Mouse (Mus musculus): ENCODE results near the gene Rer1. TPM values are rescaled to one million over a fixed set of nuclear protein-coding genes. Genes with fewer than 3 reads are reported as not detected.
A peak's percentile ranks its signal among the peaks of the same experiment; 100 is the strongest.

The Rer1 gene
- polyA plus RNA-seq (2012; rRNA removed): 94.6 and 115 TPM in 2 replicates

DNA sequence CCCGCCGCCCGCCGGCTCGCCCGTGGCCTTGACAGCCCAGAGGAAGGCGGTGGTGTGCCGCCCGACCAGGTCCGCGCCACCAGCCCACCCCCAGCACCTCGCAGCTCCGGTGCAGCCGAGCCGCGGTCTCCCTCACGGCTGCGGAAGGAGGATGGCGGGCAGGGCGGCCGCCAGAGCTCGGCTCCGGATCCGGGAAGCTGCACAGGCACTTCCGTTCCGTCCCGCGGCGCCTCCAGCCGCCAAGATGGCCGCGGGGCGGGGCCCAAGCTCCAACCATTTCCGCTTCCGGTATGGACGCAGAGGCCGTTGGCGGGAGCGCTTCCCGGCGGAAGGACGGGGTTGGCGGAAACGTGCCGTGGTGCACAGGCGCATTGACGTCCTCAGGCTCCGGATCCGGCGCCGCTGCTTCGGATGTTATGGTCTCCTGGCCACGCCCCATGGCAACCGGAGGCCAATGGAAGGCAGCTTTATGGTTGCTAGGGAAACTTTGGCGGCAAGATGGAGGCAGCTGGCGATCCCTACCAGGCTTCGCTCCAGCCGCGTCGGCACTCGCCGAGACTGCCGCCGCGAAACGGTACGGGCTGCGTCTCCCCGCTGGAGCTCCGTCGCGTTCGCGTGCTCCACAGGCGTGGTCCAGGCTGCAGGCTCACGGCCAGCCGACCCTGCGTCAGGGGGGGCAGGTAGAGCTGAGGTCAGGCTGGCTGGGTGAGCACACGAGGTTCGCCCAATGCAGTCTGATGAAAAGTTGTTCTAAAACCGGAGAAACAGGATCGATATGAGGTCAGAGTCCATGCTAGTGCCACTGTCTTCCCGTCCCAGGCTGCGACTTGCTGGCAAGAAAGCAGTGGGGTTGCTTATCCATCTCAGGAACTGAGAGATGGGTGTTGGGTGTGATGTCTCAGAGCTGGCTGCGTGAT lies at the start of gene Rer1, which contains the start of gene Morn1:
Rer1 (minus strand) TSS at position 275 of the 917 bp plus-strand sequence.
Morn1 (plus strand) TSS at position 470 of the 917 bp plus-strand sequence.
- peak; percentile 77 for DNase-seq (ENCODE audit: low read depth)

DNA sequence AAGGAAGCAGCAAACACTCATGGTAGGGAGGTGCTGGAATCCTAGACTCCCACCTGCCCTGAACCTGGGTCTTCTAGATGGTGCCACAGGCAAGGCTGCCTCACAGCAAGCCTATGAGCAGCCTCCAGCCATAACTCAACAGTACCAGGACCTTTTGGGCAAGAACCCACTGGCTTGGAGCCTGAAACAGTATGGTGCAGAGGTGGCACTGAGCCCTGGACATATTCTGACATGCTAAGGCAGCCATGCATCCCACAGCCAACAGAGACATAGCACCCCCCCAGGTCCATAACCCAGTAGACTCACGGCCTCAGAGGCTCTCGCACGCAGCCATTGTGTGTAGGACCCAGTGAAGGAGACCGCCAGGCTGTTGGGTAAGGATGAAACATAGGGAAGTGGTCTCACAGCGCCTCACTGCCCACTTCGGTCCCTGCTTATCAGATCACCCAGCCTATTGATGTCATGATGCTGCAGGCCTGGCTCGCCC lies 48.5 kb upstream of the Rer1 start:
- DNase-seq (ENCODE audit: low read depth): no peak

DNA sequence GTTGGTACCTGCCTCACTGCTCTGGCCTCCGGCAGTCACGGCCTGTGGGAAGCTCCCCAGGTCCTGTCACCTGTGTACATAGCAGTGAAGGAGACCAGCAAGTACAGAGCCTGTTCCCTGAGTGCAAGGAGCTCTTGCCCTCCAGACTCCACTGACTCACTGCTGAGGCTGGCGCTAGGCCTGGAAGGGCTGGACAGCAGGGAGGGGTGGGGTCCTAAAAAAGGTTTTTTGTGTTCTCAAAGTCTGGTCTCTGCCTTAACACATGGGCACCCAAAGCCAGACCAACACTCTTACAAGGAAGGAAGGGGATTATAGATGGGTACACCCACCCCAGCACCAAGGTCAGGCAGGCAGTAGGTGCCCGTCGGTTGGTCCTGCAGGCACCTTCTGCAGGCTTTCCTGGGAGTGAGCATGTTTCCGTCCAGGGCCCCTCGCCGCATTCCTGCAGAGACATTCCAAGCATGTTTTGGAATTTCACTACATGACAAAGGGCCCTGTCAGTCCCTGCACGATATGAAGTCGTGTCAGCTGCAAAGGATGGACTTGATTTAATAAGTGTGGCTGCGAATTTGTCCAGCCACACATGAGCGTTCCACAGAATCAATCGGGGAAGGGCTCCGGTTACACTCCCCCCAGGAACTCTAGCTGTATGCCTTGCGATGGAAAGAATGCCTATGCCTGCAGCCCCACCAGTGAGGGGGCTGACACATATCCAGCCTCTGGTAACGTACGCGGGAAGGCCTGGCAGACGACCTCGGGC lies 47.7 kb upstream of the Rer1 start:
- no peak for DNase-seq (ENCODE audit: low read depth)

DNA sequence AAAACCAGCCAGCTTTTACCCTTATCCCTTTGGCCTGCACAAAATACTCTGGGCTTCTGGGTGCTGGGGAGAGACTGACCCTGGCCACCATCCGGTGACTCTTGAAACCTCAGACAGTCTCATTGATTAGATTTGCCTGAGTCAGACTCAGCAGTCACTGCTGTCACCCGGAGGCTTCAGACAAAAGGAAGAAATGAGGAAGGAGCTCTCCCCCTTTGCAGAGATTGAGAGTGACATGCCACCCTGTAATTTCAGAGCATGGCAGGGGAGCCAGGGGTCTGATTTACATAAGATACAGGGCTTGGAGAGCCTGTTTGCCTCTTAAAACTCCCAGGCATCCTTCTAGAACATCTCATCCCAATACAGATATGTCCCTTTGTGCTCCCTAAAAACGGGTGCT lies 47.0 kb upstream of the Rer1 start:
- no peak for DNase-seq (ENCODE audit: low read depth)

DNA sequence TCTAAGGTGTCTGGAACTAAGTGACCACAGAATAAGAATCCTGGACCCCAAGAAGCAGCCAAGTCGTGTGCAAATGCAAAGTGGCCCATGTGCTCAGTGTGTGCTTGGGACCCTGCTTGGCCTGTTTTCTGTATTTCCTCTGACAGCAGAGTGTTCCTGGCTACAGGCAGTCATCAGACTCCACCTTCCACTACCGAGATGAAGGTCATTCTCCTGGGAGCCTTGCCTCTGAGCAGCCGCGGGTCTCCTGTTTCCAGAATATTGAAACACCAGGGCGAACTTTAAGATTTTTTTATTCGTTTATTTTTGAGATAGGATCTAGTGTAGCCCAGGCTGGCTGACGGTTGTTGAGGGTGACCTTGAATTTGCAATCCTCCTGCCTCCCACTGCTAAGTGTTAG lies 44.4 kb upstream of the Rer1 start:
- DNase-seq (ENCODE audit: low read depth): no peak

DNA sequence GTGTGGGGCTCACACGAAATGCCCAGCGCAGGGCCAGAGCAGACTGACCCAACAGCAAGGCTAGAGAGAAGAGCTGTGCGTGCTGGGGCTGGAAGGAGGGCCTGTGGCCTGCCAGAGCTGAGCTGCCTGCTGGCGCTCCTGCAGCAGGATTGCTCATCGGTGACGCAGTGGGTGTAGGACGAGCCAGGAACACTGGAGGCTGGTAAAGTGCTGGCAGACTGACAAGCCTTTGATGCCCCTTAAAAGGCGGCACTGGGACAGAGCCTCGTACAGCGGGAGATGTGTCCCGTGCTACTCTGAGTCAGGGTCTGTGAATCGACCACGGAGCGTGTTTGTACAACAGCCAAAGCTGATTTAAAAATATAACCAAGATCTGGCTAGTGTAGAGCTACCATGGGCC lies 43.8 kb upstream of the Rer1 start:
- DNase-seq (ENCODE audit: low read depth): peak; percentile 31

DNA sequence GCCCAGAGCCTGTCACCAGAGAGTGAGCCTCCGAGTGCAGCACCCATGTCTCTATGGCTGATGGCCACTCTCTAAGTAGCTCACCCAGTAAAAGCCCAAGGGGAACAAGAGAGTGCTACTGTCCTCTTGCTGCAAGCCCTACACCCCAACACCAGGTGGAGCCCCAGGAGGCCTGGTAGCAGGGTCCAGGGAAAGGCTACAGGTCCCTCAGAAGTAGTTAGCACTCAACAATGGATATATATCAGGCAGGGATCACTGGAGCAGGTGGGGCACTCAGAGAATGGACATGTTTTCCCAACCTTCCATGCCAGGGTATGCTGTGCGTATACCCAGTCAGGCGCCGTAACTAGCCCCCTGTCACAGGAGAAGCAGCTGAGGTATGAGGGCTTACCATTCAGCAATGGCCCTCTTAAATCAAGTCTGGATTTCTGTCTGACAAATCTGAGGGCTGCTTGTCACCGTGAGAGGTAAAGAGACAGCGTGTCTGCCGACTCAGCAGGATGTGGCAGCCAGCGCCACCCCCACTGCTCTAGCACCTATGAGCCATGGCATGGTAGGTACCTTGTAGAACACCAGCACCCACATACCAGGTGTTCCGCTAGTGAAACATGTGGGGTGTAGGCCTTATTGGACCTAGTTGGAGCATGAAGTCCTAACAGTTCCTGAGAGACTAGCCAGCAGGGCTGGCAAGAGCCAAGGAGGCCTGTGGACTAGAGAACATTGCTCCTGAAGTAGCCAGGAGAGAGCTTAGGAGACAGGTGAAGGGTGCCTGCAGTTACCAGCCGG lies 43.1 kb upstream of the Rer1 start:
- DNase-seq (ENCODE audit: low read depth): no peak

DNA sequence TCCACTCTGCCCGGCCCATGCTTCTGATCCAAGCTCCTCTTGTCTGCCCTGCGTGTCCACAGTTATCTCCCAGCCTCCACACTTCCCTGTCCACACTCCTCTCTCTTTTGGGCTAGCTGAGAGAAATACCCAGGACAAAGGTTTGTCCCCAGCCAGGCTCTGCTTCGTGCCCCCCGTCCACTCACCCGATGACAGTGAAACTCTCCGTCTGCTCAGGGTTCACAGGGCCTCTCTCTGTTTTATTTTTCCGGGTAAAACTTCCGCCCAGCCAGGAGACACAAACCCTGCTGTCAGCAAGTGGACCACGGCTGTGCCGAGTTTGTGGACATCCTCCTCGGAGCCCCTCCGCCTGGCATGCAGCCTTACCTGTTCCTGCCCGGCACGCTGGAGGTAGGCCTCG lies 42.2 kb upstream of the Rer1 start:
- DNase-seq (ENCODE audit: low read depth): no peak

DNA sequence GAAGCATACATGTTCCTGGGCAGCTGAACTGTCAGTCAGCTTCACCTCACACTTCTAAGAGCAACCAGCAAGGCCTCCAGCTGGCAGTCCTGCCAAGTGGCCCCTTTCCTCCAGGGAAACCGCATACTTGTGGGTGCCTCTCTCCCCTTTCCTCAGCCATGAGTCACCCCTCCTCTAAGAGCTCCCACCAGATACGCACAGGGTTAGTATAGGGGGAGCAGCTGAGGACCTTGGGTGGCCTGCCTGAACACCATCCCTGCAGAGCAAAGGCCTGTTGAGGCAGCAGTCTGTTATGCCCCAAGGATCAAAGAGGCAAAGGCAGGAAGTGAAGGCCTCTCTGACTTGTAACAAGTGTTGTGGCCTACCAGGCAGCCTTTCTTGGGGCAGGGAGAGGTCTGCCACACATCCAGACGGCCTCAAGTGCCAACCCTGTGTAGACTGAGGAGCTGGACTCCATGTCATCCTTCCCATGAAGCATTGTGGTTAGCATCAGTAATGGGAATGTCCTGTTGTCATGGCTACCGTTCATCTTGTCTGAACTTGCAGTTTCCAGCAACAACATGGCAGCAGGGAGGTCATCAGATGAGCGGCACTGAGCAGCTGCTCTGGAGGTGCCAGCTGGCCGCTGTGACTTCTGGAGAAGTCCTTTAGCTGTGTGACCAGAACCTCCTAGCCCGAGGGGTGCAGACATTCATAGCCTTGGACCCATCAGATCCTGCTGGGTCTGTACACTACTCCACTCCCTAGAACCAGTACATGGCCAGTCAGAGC lies 40.6 kb upstream of the Rer1 start:
- no peak for DNase-seq (ENCODE audit: low read depth)

DNA sequence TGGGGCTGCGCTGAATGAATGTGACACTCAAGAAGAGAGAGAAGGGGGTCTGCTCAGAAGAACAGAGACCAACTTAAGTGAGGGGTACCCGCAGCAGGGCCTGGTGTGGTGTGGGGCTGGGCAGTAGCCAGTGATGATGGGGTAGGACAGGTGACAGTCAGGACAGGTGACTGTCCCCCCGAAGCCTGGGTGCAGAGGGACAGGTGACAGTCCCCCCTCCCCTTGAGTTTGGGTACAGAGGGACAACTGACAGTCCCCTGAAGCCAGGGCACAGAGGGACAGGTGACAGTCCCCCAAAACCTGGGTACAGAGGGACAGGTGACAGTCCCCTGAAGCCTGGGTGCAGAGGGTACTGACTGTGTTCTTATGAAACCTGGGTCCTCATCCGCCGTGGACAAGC lies 40.0 kb upstream of the Rer1 start:
- no peak for DNase-seq (ENCODE audit: low read depth)

DNA sequence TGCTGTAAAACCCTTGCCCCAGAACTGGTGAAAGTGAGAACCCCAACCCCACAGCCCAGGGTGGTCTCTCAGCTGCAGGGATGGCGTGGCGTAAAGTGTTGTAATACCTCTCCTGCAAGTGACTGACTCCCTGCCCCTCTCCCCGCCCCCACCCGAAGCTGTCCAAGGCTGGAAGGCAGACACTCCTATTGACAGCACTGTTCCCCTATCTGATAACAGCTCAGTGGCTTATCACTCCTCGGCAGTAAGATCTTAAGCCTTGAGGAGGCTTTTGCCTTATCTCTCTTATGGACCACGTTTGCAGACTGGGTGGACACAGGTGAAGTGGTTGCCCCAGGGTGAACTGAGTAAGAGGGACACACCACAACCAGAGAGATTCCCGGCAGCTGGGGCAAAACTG lies 39.1 kb upstream of the Rer1 start:
- DNase-seq (ENCODE audit: low read depth): no peak

DNA sequence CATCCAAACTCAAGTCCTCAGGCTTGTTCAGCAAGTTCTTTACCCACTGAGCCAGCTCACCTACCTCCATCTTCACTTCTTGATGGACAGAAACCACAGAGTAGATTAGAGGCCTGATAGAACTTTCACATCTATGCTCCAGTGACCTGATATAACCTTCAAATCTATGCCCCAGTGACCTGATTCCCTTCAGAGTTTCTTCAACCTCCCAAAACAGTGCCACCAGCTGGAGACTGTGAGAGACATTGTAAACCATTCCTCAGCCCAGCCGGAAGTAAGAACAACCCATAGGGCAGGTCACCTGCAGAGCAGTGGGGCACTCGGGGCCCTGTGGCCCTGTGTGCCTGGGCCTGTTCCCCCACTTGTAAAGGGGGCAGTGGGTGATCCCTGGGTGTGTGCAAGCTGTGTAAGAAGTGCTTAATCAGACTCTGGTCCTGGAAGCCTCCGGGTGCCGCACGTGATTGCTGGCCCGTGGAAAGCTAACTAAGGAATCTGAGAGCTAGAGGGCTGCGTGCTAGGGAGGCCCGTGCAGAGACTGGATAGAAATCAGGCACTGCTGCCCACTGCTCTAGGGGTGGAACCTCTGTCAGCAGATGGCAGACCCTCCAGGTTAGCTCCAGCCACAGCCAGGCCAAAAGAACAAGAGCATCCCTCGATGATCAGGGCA lies 37.8 kb upstream of the Rer1 start:
- DNase-seq (ENCODE audit: low read depth): no peak

DNA sequence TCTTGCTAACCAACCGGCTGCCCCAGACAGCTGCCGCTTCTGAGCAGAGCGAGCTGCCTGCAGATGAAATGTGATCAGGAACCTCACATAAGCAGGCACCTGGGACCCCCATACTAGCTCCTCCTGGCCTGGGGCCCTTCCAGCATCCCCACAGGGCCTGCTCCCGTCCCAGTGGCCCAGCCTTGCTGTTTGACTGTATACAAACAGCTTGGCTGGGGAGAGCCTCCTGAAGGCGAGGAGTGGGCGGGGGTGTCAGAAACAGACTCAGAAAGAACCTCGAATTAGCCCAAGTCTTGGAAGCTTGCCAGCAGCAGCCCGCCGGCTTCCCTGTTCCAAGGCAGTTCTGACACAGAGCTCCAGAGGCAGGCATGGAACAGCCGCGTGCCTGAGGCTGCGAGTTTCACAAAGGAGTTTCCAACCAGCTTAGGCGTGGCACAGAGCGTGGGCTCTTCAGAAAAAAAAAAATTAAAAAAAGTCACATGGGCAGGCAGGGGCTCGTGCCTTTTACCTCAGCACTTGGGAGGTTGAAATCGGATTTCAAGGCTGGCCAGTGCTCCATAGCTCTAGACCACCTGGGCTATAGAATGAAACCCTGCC lies 36.4 kb upstream of the Rer1 start:
- peak; percentile 41 for DNase-seq (ENCODE audit: low read depth)

DNA sequence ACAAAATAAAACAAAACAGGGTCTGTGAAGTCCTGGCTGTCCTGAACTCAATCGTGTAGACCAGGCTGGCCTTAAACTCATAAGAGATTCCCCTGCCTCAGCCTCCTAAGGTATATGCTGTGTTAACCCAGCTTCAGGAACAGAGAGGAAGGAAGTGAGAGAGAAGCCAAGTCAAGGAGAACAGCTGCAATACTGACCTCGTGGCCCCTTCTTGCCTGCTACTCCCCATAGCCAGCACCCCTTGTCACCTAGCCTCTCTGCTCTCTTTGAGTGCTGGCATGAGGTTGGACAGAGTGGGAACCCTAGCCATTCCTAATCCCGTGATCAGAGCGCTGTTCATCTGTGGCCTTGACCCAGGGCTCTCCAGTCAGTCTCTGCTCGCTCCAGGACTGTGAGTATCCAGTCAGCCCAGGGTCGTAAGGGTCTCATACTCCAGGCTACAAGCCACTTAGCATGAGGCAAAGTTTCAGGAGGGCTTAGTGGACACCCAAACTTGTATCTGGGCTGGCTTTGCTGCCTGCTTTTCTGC lies 35.8 kb upstream of the Rer1 start:
- no peak for DNase-seq (ENCODE audit: low read depth)

DNA sequence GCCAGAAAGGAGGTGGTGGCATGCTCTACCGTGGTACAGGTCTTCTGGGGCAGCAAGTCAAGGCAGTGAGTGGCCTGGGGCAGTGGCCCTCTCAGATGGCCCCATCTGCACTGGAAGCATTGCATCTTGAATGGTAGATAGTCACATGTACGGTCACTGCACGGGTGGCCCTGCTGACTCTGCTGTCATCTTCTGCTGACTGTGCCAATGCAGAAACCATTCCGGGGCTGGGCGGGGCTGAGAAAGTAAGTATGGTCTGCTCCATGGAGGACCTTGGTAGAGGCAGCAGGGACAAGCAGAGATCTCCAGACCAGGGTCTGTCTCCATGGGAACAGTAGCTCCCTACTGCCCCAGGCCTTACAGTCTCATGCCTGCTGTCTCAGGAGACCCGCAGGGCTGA lies 35.0 kb upstream of the Rer1 start:
- DNase-seq (ENCODE audit: low read depth): no peak

DNA sequence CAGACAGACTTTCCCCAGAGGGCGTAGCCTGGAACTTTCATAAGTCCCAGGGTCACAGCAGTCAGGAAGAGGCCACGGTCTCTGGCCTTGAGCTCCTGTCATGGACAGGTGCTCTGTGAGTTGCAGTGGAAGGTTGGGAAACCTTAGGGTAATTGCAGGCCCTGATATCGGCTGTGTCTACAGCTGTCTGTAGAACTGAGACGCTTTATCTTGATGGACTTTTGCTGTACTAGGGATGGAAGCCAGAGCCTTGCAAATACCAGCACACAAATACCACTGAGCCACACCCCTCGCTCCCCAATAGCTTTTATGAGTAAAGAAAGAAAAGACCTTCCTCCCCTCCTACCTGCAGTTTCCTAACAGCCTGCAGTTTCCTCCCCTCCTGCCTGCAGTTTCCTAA lies 34.4 kb upstream of the Rer1 start:
- DNase-seq (ENCODE audit: low read depth): peak; percentile 42

DNA sequence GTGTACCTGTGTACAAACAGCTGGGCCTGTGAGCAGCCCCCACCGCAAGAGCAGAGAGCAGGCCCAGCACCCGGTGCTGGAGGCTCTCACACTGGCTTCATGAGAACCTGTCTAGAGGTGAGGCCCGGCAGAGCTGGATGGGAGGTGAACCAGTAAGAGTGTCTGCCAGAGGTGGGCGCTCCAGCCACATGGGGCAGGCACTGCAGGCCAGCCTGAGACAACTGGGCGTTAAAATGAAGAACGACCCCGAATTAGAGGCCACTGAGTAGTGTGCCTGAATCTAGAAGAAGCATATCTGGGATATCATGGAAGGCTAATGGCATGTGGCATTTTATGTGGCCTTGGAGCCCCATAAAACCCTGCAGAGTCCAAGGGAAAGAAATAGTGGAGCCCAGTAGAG lies 33.9 kb upstream of the Rer1 start:
- no peak for DNase-seq (ENCODE audit: low read depth)

DNA sequence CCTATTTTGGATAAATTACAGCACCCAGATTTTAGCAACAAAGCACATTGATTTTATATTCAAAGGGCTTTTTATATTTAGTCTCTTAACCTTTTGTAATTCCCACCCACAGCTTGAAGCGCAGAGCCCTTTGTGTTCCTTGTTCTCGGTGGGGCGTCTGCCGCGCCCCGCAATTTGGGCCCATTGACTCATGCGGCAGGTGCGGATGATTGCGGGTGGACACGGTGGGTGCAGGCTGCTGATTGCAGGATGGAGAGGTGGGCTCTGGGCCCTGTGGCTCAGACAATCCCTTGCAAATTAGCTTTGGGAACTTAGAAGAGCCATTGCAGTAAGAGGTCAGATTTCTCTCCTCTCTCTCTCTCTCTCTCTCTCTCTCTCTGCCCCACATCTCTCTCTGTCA lies 32.1 kb upstream of the Rer1 start:
- no peak for DNase-seq (ENCODE audit: low read depth)

DNA sequence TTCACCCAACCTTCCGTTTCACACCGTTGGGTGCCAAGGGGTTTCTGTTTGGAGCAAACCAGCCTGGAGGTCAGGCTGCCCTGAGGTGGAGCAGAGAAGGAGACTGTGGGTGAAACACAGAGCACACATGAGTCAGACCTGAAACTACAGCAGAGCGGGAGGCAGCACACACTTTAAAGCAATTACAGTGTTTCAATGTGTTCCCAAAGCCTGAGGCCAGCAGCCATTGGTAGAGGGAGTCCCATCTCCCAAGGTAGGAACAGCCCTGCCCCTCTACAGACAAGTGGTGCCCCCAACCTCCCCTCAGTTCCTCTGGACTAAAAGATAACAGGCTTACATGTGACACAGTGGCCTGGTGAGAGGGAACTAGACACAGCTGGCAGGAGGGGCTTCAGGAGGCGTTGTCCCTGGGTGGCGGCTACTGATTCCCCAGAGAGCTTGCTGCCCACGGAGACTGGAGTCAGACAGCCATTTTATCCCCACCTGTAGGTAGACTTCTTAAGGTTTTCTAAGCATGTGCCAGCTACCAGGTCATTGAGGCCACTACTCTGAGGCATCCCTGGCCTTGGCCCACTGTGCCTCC lies 31.3 kb upstream of the Rer1 start:
- DNase-seq (ENCODE audit: low read depth): no peak

DNA sequence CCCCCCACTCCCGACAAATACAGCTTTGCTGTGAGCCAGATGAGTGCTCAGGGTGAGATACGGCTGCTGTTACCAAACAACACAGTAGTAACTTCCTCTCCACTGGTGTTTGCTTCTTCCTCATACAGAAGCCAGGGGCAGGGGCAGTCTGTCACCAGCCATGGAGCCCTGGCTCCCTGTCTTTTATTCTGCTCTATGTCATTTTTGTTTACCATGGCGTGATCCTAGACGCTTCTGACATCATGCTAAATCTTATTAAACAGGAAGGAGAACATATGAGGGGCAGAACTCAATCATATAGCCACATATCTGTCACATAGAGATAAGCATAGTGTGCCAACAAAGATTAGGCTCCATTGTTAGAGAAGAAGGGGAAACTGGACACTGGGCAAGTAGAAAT lies 30.4 kb upstream of the Rer1 start:
- DNase-seq (ENCODE audit: low read depth): no peak
